Mouse (Mus musculus) spleen, postnatal 10 days (tissue): ENCODE results near the gene Asf1b.

Source experiments
- DNase-seq, 2 experiments: peaks; one replicate each; pipeline ENCODE4 v3.0.0; 2021 to 2022; ENCODE audit warnings: low spot score in 2 of 2

Gene Asf1b

GRCm38 (mm10) chr8:83955106-83955957 is at the start of gene Asf1b, which contains the start of gene Gm10644:
Gene Asf1b, plus strand, starts transcription at chr8:83955507.
Gene Gm10644, minus strand, starts transcription at chr8:83955205.
- DNase-seq = peak; percentile 90 to 99

- DNase-seq = no peak
Observed at GRCm38 (mm10) chr8:83908583-83908982, 46.7 kb upstream of the Asf1b start.

- DNase-seq = no peak
Observed at GRCm38 (mm10) chr8:83909311-83909710, 46.0 kb upstream of the Asf1b start.

- DNase-seq = no peak
Observed at GRCm38 (mm10) chr8:83911809-83912731, 43.2 kb upstream of the Asf1b start.

GRCm38 (mm10) chr8:83914232-83914631 is 41.1 kb upstream of the Asf1b start:
- no peak for DNase-seq

- no peak for DNase-seq
Observed at GRCm38 (mm10) chr8:83914860-83915259, 40.4 kb upstream of the Asf1b start.

GRCm38 (mm10) chr8:83916015-83916414 is 39.3 kb upstream of the Asf1b start:
- DNase-seq = no peak

- DNase-seq = no peak
Observed at GRCm38 (mm10) chr8:83917566-83917965, 37.7 kb upstream of the Asf1b start.

GRCm38 (mm10) chr8:83921558-83921957 is 33.7 kb upstream of the Asf1b start:
- peak; percentile 71 to 85 for DNase-seq

GRCm38 (mm10) chr8:83922727-83923126 is 32.6 kb upstream of the Asf1b start:
- no peak for DNase-seq

GRCm38 (mm10) chr8:83924585-83924984 is 30.7 kb upstream of the Asf1b start:
- DNase-seq = no peak

GRCm38 (mm10) chr8:83926266-83926665 is 29.0 kb upstream of the Asf1b start:
- DNase-seq = no peak

- DNase-seq = no peak
Observed at GRCm38 (mm10) chr8:83934222-83934621, 21.1 kb upstream of the Asf1b start.

GRCm38 (mm10) chr8:83934994-83935393 is 20.3 kb upstream of the Asf1b start:
- no peak for DNase-seq

GRCm38 (mm10) chr8:83935435-83935834 is 19.9 kb upstream of the Asf1b start:
- no peak for DNase-seq

GRCm38 (mm10) chr8:83937645-83938044 is 17.7 kb upstream of the Asf1b start:
- no peak for DNase-seq

- DNase-seq = no peak
Observed at GRCm38 (mm10) chr8:83938330-83938729, 17.0 kb upstream of the Asf1b start.

- DNase-seq = no peak
Observed at GRCm38 (mm10) chr8:83941066-83941677, 14.1 kb upstream of the Asf1b start.

- DNase-seq = no peak
Observed at GRCm38 (mm10) chr8:83942446-83942845, 12.9 kb upstream of the Asf1b start.

- no peak for DNase-seq
Observed at GRCm38 (mm10) chr8:83945540-83945939, 9.8 kb upstream of the Asf1b start.

- no peak for DNase-seq
Observed at GRCm38 (mm10) chr8:83954749-83955105, 580 bp upstream of the Asf1b start.

GRCm38 (mm10) chr8:83955958-83956218 is 581 bp downstream of the Asf1b start:
- no peak for DNase-seq
